Comparison of ENCODE assay signal across 14 mouse cellular contexts in genomic region chr3:14832766-14833165, GRCm38 (mm10). TPM values are rescaled to one million over a fixed set of nuclear protein-coding genes. Genes with fewer than 3 reads are reported as not detected.
DNase-seq lines count a peak whose midpoint lies in the region; ATAC-seq and TF ChIP-seq lines count a peak whose summit lies in the region.
"Had no signal": no experiment of that assay in that cellular context is flagged by ENCODE, and none has a peak within 500 bp of the region (broad histone marks: within the 10 kb centered on the region; RNA-seq: fewer than 3 reads in every experiment).

No protein-coding gene starts in this region.

- DNase-seq in kidney, adult 2 months = peak; percentile 94
- DNase-seq in kidney, adult 8-10 months = peak; percentile 81 to 89
- DNase-seq in lung, postnatal 36 days = peak; percentile 47
- no peak for DNase-seq in left cerebral cortex, adult 2 months (ENCODE audit: extremely low spot score in 1 of 2, low spot score in 2 of 2)
- DNase-seq in heart, adult 8-10 months (ENCODE audit: low spot score) = no peak
- no peak for DNase-seq in left cerebral cortex, adult 18-20 months (ENCODE audit: low spot score in 2 of 2)
- DNase-seq: gastrocnemius, postnatal 10 days; thymus, adult 18-20 months had no signal

- no peak for TF ChIP-seq CTCF in kidney, adult 2 months (conservative IDR thresholded peaks at IDR 0.05; ENCODE audit: insufficient read depth, insufficient read length, low read depth, low read length)
- no peak for TF ChIP-seq CTCF in C2C12 (IDR thresholded peaks at IDR 0.05; ENCODE audit: control insufficient read depth, insufficient read depth, insufficient read length)
- TF ChIP-seq CTCF in left cerebral cortex, adult 2 months (IDR thresholded peaks at IDR 0.05) = no peak

- no peaks in the 10 kb centered on the region for H3K36me3 ChIP-seq in kidney, adult 2 months (ENCODE audit: control insufficient read depth, insufficient read depth, low read length)
- H3K36me3 ChIP-seq in kidney, embryonic 14.5 days (ENCODE audit: control insufficient read depth, insufficient read depth, low read length) = no peaks in the 10 kb centered on the region
- H3K36me3 ChIP-seq in C2C12 (ENCODE audit: control insufficient read depth, insufficient read depth) = no peaks in the 10 kb centered on the region
- H3K36me3 ChIP-seq: embryonic facial prominence, embryonic 10.5 days; forebrain, embryonic 10.5 days; heart, embryonic 13.5 days had no signal

- H3K79me3 ChIP-seq in C2C12 (ENCODE audit: low read depth) = no peaks in the 10 kb centered on the region

- no peak overlapping the region for H3ac ChIP-seq in C2C12 (ENCODE audit: control insufficient read depth, insufficient read length, low read depth)

- no peak for ATAC-seq in kidney, embryonic 14.5 days (ENCODE audit: low FRiP score, low TSS enrichment)

- H3K27ac ChIP-seq in kidney, adult 2 months (ENCODE audit: insufficient read depth, low read depth, low read length) = no peak overlapping the region
- no peak overlapping the region for H3K27ac ChIP-seq in kidney, embryonic 14.5 days (ENCODE audit: low read depth, low read length)
- no peak overlapping the region for H3K27ac ChIP-seq in left cerebral cortex, adult 2 months
- H3K27ac ChIP-seq: embryonic facial prominence, embryonic 10.5 days; forebrain, embryonic 10.5 days; heart, embryonic 13.5 days; hindbrain, embryonic 14.5 days had no signal

- no peak overlapping the region for H3K4me3 ChIP-seq in kidney, adult 2 months (ENCODE audit: insufficient read depth, low read depth, low read length)
- H3K4me3 ChIP-seq in kidney, embryonic 14.5 days (ENCODE audit: low read length) = no peak overlapping the region
- H3K4me3 ChIP-seq in C2C12 (ENCODE audit: insufficient read depth, poor library complexity, severe bottlenecking) = no peak overlapping the region
- H3K4me3 ChIP-seq in left cerebral cortex, adult 2 months = no peak overlapping the region
- H3K4me3 ChIP-seq: embryonic facial prominence, embryonic 10.5 days; forebrain, embryonic 10.5 days; heart, embryonic 13.5 days had no signal

- H3K4me1 ChIP-seq in kidney, adult 2 months (ENCODE audit: control insufficient read depth, insufficient read depth, low read length) = peaks cover 2% of the 10 kb centered on the region; the same call in 1 of the 2 replicates
- H3K4me1 ChIP-seq in kidney, embryonic 14.5 days (ENCODE audit: control insufficient read depth, insufficient read depth, low read length) = no peaks in the 10 kb centered on the region
- H3K4me1 ChIP-seq: embryonic facial prominence, embryonic 10.5 days; forebrain, embryonic 10.5 days; heart, embryonic 13.5 days had no signal

- intact Hi-C loops in left cerebral cortex, adult 2 months (cut with DNase I) = no loop called here

- TF ChIP-seq POLR2A in kidney, adult 2 months (IDR thresholded peaks at IDR 0.05; ENCODE audit: low read depth, low read length) = no peak

- no peaks in the 10 kb centered on the region for H3K9me3 ChIP-seq in kidney, embryonic 14.5 days (ENCODE audit: control insufficient read depth, low read length)
- H3K9me3 ChIP-seq: embryonic facial prominence, embryonic 10.5 days; forebrain, embryonic 10.5 days; heart, embryonic 13.5 days had no signal

- no peak overlapping the region for H3K9ac ChIP-seq in kidney, embryonic 14.5 days (ENCODE audit: low read depth, low read length)
- H3K9ac ChIP-seq: heart, embryonic 13.5 days; hindbrain, embryonic 14.5 days had no signal

- no peak overlapping the region for H3K4me2 ChIP-seq in kidney, embryonic 14.5 days (replicated peaks; ENCODE audit: low read depth, low read length)
- H3K4me2 ChIP-seq: heart, embryonic 13.5 days; hindbrain, embryonic 14.5 days had no signal

- H3K79me2 ChIP-seq in C2C12 (ENCODE audit: control insufficient read depth, insufficient read depth) = no peaks in the 10 kb centered on the region

- H3K27me3 ChIP-seq in kidney, adult 2 months (replicated peaks; ENCODE audit: control insufficient read depth, insufficient read depth, low read length) = no peaks in the 10 kb centered on the region
- no peaks in the 10 kb centered on the region for H3K27me3 ChIP-seq in kidney, embryonic 14.5 days (ENCODE audit: control insufficient read depth, insufficient read depth, low read length)
- H3K27me3 ChIP-seq in C2C12 (ENCODE audit: control insufficient read depth, insufficient read depth, insufficient read length) = no peaks in the 10 kb centered on the region
- H3K27me3 ChIP-seq: heart, embryonic 13.5 days had no signal

TF ChIP-seq in C2C12, 6 proteins besides CTCF, POLR2A, EP300 and RAD21:
- no peak for TF ChIP-seq MYOG (IDR thresholded peaks at IDR 0.05; ENCODE audit: control insufficient read depth, extremely low read depth, insufficient read length)
- TF ChIP-seq MAX (IDR thresholded peaks at IDR 0.05) = no peak
- TF ChIP-seq MYOD1 (IDR thresholded peaks at IDR 0.05; ENCODE audit: control insufficient read depth, insufficient read length, low read depth) = no peak
- no peak for TF ChIP-seq USF1 (IDR thresholded peaks at IDR 0.05; ENCODE audit: low read depth)
- TF ChIP-seq CEBPB (IDR thresholded peaks at IDR 0.05; ENCODE audit: low read depth) = peak; percentile 72
TF ChIP-seq in C2C12: peak in this region for 1.

RNA-seq across cellular contexts. Expression of gene Car1, which starts 24.6 kb away (rescaled TPM):
- polyA plus RNA-seq in kidney, adult 2 months (2012; rRNA removed) = 0.19 TPM in 1 of 2 replicates, not detected in the other
- polyA plus RNA-seq in kidney, embryonic 14.5 days (2014; fragmentation: Nextera tagmentation; extraction: Ambion mirVana) = not detected in 2 replicates
- 0.04 TPM for polyA plus RNA-seq in C2C12 (2012; fragmentation: generic; extraction: Trizol)
- not detected for total RNA-seq in left cerebral cortex, adult 2 months (2021)
- total RNA-seq in heart, adult 8-10 months (2022) = not detected
- not detected for total RNA-seq in left cerebral cortex, adult 18-20 months (2021)
- polyA plus RNA-seq: hindbrain, embryonic 14.5 days had no signal

RNA-seq across cellular contexts. Expression of gene Car3, which starts 30.5 kb away (rescaled TPM):
- 359 and 491 TPM in 2 replicates for polyA plus RNA-seq in kidney, adult 2 months (2012; rRNA removed)
- polyA plus RNA-seq in kidney, embryonic 14.5 days (2014; fragmentation: Nextera tagmentation; extraction: Ambion mirVana) = 26.7 and 26.8 TPM in 2 replicates
- 26.3 TPM for polyA plus RNA-seq in C2C12 (2012; fragmentation: generic; extraction: Trizol)
- under 1 TPM; 0.61 to 0.72 TPM for total RNA-seq in left cerebral cortex, adult 2 months (2021)
- 10 to 100 TPM; 19.3 to 24.9 (median 23.7) TPM for total RNA-seq in heart, adult 8-10 months (2022)
- total RNA-seq in left cerebral cortex, adult 18-20 months (2021) = 1 to 10 TPM in 1 of 2 experiments, under 1 TPM in 1; 0.89 to 1.3 TPM

RNA-seq across cellular contexts. Expression of gene Car2, which starts 53.3 kb away (rescaled TPM):
- polyA plus RNA-seq in kidney, adult 2 months (2012; rRNA removed) = 1,535 and 1,611 TPM in 2 replicates
- polyA plus RNA-seq in kidney, embryonic 14.5 days (2014; fragmentation: Nextera tagmentation; extraction: Ambion mirVana) = 31.0 and 38.2 TPM in 2 replicates
- polyA plus RNA-seq in C2C12 (2012; fragmentation: generic; extraction: Trizol) = 1.4 TPM
- total RNA-seq in left cerebral cortex, adult 2 months (2021) = 100 to 1,000 TPM; 101 to 106 TPM
- 1 to 10 TPM; 6.0 to 7.2 (median 7.0) TPM for total RNA-seq in heart, adult 8-10 months (2022)
- total RNA-seq in left cerebral cortex, adult 18-20 months (2021) = 100 to 1,000 TPM; 115 to 131 TPM

Comparison
In these comparisons a context has a peak if more than half of its experiments do, and no peak if none do; other contexts are left out.
1. DNase-seq: peak in kidney, adult 2 months (single experiment), kidney, adult 8-10 months (2 of 2) and lung, postnatal 36 days (single experiment); none in left cerebral cortex, adult 2 months (0 of 2), heart, adult 8-10 months (single experiment) and left cerebral cortex, adult 18-20 months (0 of 2).
2. RNA of gene Car3, which starts 30.5 kb away (total RNA-seq): 19.3 to 24.9 TPM in heart, adult 8-10 months; 0.89 to 1.3 TPM in left cerebral cortex, adult 18-20 months and 0.61 to 0.72 TPM in left cerebral cortex, adult 2 months; every median in the first group is over 4 times any median in the second.
3. RNA of gene Car2, which starts 53.3 kb away (total RNA-seq): 115 to 131 TPM in left cerebral cortex, adult 18-20 months and 101 to 106 TPM in left cerebral cortex, adult 2 months; 6.0 to 7.2 TPM in heart, adult 8-10 months; every median in the first group is over 10 times any median in the second.